Mouse (Mus musculus): ENCODE data around the gene Zmynd12. TPM values are rescaled to one million over a fixed set of nuclear protein-coding genes. Genes with fewer than 3 reads are reported as not detected.

Zmynd12 gene
- polyA plus RNA-seq, 1 experiment from 2014 or later, result not detected

GRCm38 (mm10) chr4:119467720-119468380, 45.2 kb downstream of the Zmynd12 start:
- Histone ChIP-seq H3K4me2 (no peak overlapping the region), H3K27me3 (replicated peaks) (peaks cover 5% of the 10 kb centered on the region; the same call in 1 of the 2 replicates), H3K4me1 (replicated peaks) (peaks cover 16% of the 10 kb centered on the region), H3K36me3 (no peaks in the 10 kb centered on the region), H3K4me3 (no peak overlapping the region), H3K27ac (ENCODE audit: poor library complexity, severe bottlenecking) (no peak overlapping the region), H3K9me3 (replicated peaks) (no peaks in the 10 kb centered on the region), H3K9ac (no peak overlapping the region)
- 81% methylated on average over 16 of the region's 16 CpGs for WGBS
- ATAC-seq (ENCODE audit: insufficient number of reproducible peaks, low FRiP score), result no peak

- no peak for ATAC-seq (ENCODE audit: insufficient number of reproducible peaks, low FRiP score)
- 85% methylated on average over 9 of the region's 9 CpGs for WGBS
- H3K36me3 ChIP-seq, result no peaks in the 10 kb centered on the region
- no peak overlapping the region for H3K4me2 ChIP-seq
- H3K4me3 ChIP-seq, result no peak overlapping the region
- peaks cover 8% of the 10 kb centered on the region for H3K4me1 ChIP-seq (replicated peaks)
- no peaks in the 10 kb centered on the region for H3K9me3 ChIP-seq (replicated peaks)
- H3K27me3 ChIP-seq (replicated peaks), result 0 out of 2 replicates have a peak, but pooled peaks cover 5% of the 10 kb centered on the region
- H3K27ac ChIP-seq (ENCODE audit: poor library complexity, severe bottlenecking), result no peak overlapping the region
- no peak overlapping the region for H3K9ac ChIP-seq
These were observed 49.9 kb downstream of the Zmynd12 start for GRCm38 (mm10) chr4:119472545-119472944.

GRCm38 (mm10) chr4:119473150-119473549, 50.5 kb downstream of the Zmynd12 start:
- peaks cover 8% of the 10 kb centered on the region for H3K4me1 ChIP-seq (replicated peaks)
- no peak for ATAC-seq (ENCODE audit: insufficient number of reproducible peaks, low FRiP score)
- no peak overlapping the region for H3K4me3 ChIP-seq
- 0 out of 2 replicates have a peak, but pooled peaks cover 3% of the 10 kb centered on the region for H3K27me3 ChIP-seq (replicated peaks)
- no peaks in the 10 kb centered on the region for H3K9me3 ChIP-seq (replicated peaks)
- no peak overlapping the region for H3K9ac ChIP-seq
- H3K27ac ChIP-seq (ENCODE audit: poor library complexity, severe bottlenecking), result no peak overlapping the region
- no peak overlapping the region for H3K4me2 ChIP-seq
- H3K36me3 ChIP-seq, result no peaks in the 10 kb centered on the region
- 26% methylated on average over 5 of the region's 5 CpGs for WGBS

DNA sequence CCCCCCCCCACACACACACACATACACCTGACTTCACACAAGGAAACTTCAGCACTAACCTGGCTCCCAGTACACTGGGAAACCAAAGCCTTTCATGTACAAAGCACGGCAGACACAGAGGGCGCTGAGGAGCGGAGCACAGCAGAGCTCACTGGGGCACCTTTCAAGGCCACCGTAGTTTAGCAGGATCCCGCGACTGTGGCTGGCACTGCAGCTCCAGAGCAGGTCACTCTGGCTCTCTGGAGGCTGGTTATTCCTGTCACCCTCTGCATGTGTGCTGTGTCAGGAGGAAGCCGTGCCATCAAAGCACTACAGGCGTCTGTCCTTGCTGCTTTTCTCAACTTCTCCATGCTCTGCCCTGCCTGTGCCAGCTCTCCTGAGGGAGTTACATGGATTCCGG, 60.4 kb downstream of the Zmynd12 start:
- no peaks in the 10 kb centered on the region for H3K9me3 ChIP-seq (replicated peaks)
- H3K9ac ChIP-seq, result no peak overlapping the region
- 0 out of 2 replicates have a peak, but pooled peaks cover 5% of the 10 kb centered on the region for H3K4me1 ChIP-seq (replicated peaks)
- 48% methylated on average over 9 of the region's 9 CpGs for WGBS
- 0 out of 2 replicates have a peak, but pooled peaks cover 5% of the 10 kb centered on the region for H3K27me3 ChIP-seq (replicated peaks)
- no peak overlapping the region for H3K4me3 ChIP-seq
- H3K27ac ChIP-seq (ENCODE audit: poor library complexity, severe bottlenecking), result no peak overlapping the region
- ATAC-seq (ENCODE audit: insufficient number of reproducible peaks, low FRiP score), result no peak
- no peak overlapping the region for H3K4me2 ChIP-seq
- no peaks in the 10 kb centered on the region for H3K36me3 ChIP-seq

- H3K4me2 ChIP-seq, result no peak overlapping the region
- WGBS, result 71% methylated on average over 7 of the region's 7 CpGs
These were observed 62.3 kb downstream of the Zmynd12 start for GRCm38 (mm10) chr4:119484882-119485281.

DNA sequence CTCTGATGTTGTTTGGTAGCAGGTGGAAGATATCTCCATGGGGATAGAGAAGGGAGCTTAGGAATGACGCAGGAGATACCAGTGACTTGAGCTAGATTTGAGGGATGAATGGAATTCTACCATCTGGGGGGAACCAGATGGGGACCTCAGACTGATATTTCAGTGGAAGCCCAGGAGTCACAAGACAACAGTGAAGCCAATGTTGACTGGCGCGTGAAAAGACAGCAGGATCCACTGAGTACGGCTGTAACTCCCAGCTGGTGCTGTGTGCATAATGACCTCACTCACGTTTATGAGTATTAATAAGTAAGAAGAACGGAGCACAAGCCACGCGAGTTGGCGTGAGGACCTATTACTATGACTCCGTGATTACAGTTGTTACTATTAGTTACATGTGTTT, 67.1 kb downstream of the Zmynd12 start:
- no peak overlapping the region for H3K4me2 ChIP-seq
- no peaks in the 10 kb centered on the region for H3K36me3 ChIP-seq
- H3K9ac ChIP-seq, result no peak overlapping the region
- peaks cover 4% of the 10 kb centered on the region for H3K4me1 ChIP-seq (replicated peaks)
- peaks cover 21% of the 10 kb centered on the region for H3K27me3 ChIP-seq (replicated peaks)
- H3K9me3 ChIP-seq (replicated peaks), result no peaks in the 10 kb centered on the region
- ATAC-seq (ENCODE audit: insufficient number of reproducible peaks, low FRiP score), result no peak
- no peak overlapping the region for H3K4me3 ChIP-seq
- no peak overlapping the region for H3K27ac ChIP-seq (ENCODE audit: poor library complexity, severe bottlenecking)
- WGBS, result 91% methylated on average over 10 of the region's 10 CpGs

More at GRCm38 (mm10) chr4:119484882-119485281, 62.3 kb downstream of the Zmynd12 start:
- Histone ChIP-seq H3K4me3 (no peak overlapping the region), H3K4me1 (replicated peaks) (0 out of 2 replicates have a peak, but pooled peaks cover 5% of the 10 kb centered on the region), H3K9me3 (replicated peaks) (no peaks in the 10 kb centered on the region), H3K9ac (no peak overlapping the region), H3K27me3 (replicated peaks) (0 out of 2 replicates have a peak, but pooled peaks cover 5% of the 10 kb centered on the region), H3K27ac (ENCODE audit: poor library complexity, severe bottlenecking) (no peak overlapping the region), H3K36me3 (no peaks in the 10 kb centered on the region)
- no peak for ATAC-seq (ENCODE audit: insufficient number of reproducible peaks, low FRiP score)

DNA sequence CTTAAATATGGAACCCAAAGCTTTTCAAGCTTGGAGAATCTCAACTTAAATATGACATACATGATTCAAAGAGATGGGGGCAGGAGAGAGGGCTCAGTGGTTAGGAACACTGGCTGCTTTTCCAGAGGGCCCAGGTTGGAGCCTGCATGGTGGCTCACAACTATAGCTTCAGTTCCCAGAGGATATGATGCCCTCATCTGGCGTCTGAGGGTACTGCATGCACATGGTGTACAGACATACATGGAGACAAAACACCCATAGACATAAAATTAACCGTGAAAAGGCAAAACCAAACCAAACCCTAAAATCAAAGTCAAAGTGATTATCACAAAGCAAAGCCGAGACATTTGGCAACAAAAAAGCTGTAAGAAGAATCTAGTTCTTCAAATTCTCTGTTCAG, 68.2 kb downstream of the Zmynd12 start:
- WGBS, result 67% methylated on average over 3 of the region's 3 CpGs
- no peak for ATAC-seq (ENCODE audit: insufficient number of reproducible peaks, low FRiP score)
- Histone ChIP-seq H3K27ac (ENCODE audit: poor library complexity, severe bottlenecking) (no peak overlapping the region), H3K9me3 (replicated peaks) (no peaks in the 10 kb centered on the region), H3K4me3 (no peak overlapping the region), H3K9ac (no peak overlapping the region), H3K4me2 (no peak overlapping the region), H3K4me1 (replicated peaks) (peaks cover 4% of the 10 kb centered on the region), H3K36me3 (no peaks in the 10 kb centered on the region), H3K27me3 (replicated peaks) (peaks cover 27% of the 10 kb centered on the region)

- H3K9me3 ChIP-seq (replicated peaks), result no peaks in the 10 kb centered on the region
- H3K27ac ChIP-seq (ENCODE audit: poor library complexity, severe bottlenecking), result 0 out of 2 replicates have a peak within 1 kb of the TSS, but pooled peaks have one; percentile 9
- peak within 1 kb of the TSS; percentile 67 for H3K9ac ChIP-seq
- peaks cover 34% of the 10 kb centered on the region for H3K27me3 ChIP-seq (replicated peaks)
- H3K36me3 ChIP-seq, result no peaks in the 10 kb centered on the region
- H3K4me2 ChIP-seq, result peak within 1 kb of the TSS; percentile 90
- H3K4me3 ChIP-seq, result peak within 1 kb of the TSS; percentile 63
- under 1% methylated on average over 73 of the region's 77 CpGs for WGBS
- peaks cover 4% of the 10 kb centered on the region for H3K4me1 ChIP-seq (replicated peaks)
- ATAC-seq (ENCODE audit: insufficient number of reproducible peaks, low FRiP score), result peak; percentile 83
These were observed 69.8 kb downstream of the Zmynd12 start, which contains the start of gene Rimkla for GRCm38 (mm10) chr4:119492291-119492932. TSS of gene Rimkla (minus strand) at chr4:119492628.

- ATAC-seq (ENCODE audit: insufficient number of reproducible peaks, low FRiP score), result no peak
- Histone ChIP-seq H3K27me3 (replicated peaks) (peaks cover 38% of the 10 kb centered on the region), H3K27ac (ENCODE audit: poor library complexity, severe bottlenecking) (0 out of 2 replicates have a peak overlapping the region, but pooled peaks have one; percentile 9), H3K4me3 (peak overlapping the region; percentile 63), H3K9ac (peak overlapping the region; percentile 67), H3K9me3 (replicated peaks) (no peaks in the 10 kb centered on the region), H3K4me1 (replicated peaks) (peaks cover 4% of the 10 kb centered on the region), H3K36me3 (no peaks in the 10 kb centered on the region), H3K4me2 (peak overlapping the region; percentile 90)
- 40% methylated on average over 10 of the region's 10 CpGs for WGBS
These were observed 70.3 kb downstream of the Zmynd12 start for GRCm38 (mm10) chr4:119492933-119493327.

DNA sequence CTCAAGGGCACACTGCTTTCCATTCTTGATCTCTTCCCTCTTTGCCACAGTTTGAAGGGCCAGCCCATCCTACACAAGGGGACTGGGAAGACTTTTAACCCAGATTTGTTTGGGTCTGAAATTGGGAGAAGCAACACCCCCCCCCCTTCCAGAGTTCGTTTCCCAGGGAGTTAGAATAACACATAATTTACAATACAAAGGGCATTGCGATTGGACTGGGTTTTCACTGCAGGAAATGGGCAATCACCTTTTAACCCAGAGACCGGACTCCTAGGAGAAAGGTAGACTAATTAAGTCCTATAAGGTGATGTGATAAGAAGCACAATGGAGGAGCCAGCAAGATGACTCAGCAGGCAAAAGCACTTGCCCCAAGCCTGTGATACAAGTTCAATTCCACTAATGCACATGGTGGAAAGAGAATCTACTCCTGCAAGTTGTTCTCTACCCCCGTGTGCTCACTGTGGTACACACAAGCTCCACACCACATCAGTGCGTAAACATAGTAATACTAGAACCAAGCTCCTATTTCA, 75.8 kb downstream of the Zmynd12 start:
- H3K4me3 ChIP-seq, result no peak overlapping the region
- no peaks in the 10 kb centered on the region for H3K9me3 ChIP-seq (replicated peaks)
- no peak for ATAC-seq (ENCODE audit: insufficient number of reproducible peaks, low FRiP score)
- no peak overlapping the region for H3K4me2 ChIP-seq
- no peaks in the 10 kb centered on the region for H3K4me1 ChIP-seq (replicated peaks)
- H3K27ac ChIP-seq (ENCODE audit: poor library complexity, severe bottlenecking), result no peak overlapping the region
- 71% methylated on average over 5 of the region's 5 CpGs for WGBS
- H3K36me3 ChIP-seq, result no peaks in the 10 kb centered on the region
- H3K9ac ChIP-seq, result no peak overlapping the region
- H3K27me3 ChIP-seq (replicated peaks), result peaks cover 29% of the 10 kb centered on the region

DNA sequence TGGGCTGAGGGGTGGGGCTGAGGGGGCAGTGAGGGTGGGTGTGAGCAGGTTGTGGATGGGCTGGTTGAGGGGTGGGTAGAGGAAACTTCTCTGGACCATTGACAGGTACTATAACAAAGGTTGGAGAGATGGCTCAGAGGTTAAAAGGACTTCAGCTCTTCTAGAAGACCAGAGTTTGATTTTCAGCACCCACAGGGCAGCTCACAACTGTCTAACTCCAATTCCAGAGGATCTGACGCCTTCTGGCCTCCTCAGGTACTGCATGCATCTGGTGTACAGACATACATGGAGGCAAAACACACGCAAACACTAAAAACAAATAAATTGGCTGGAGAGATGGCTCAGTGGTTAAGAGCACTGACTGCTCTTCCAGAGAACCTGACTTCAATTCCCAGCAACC, 89.0 kb downstream of the Zmynd12 start:
- Histone ChIP-seq H3K27ac (ENCODE audit: poor library complexity, severe bottlenecking) (no peak overlapping the region), H3K4me2 (no peak overlapping the region), H3K36me3 (no peaks in the 10 kb centered on the region), H3K9me3 (replicated peaks) (no peaks in the 10 kb centered on the region), H3K27me3 (replicated peaks) (no peaks in the 10 kb centered on the region), H3K4me1 (replicated peaks) (peaks cover 17% of the 10 kb centered on the region), H3K4me3 (no peak overlapping the region), H3K9ac (no peak overlapping the region)
- 72% methylated on average over 2 of the region's 2 CpGs for WGBS
- ATAC-seq (ENCODE audit: insufficient number of reproducible peaks, low FRiP score), result no peak
